Mouse (Mus musculus) limb, embryonic 10.5 days (tissue): ENCODE results near the gene Id2. TPM values are rescaled to one million over a fixed set of nuclear protein-coding genes. Genes with fewer than 3 reads are reported as not detected.
A peak's percentile ranks its signal among the peaks of the same experiment; 100 is the strongest.

ENCODE experiments used
- DNase-seq: peaks from one replicate; pipeline ENCODE4 v3.0.0-alpha.2; 2017; ENCODE audit warnings: low spot score
- H3K27ac ChIP-seq: fragments of 300-500 bp; sonication (generic); 2 replicates; pipeline ENCODE4 v1.5.1; 2016; ENCODE audit warnings: mild to moderate bottlenecking
- H3K27me3 ChIP-seq: fragments of 300-500 bp; sonication (generic); 2 replicates; pipeline ENCODE4 v1.6.1; 2016; ENCODE audit warnings: low read depth, mild to moderate bottlenecking; ENCODE audit not compliant: poor library complexity, severe bottlenecking
- H3K36me3 ChIP-seq: fragments of 300-500 bp; sonication (generic); 2 replicates; pipeline ENCODE4 v1.6.1; 2016; ENCODE audit warnings: mild to moderate bottlenecking, moderate library complexity
- H3K4me1 ChIP-seq: fragments of 300-500 bp; sonication (generic); 2 replicates; pipeline ENCODE4 v1.6.1; 2016
- H3K4me3 ChIP-seq: fragments of 300-500 bp; sonication (generic); 2 replicates; pipeline ENCODE4 v1.5.1; 2016; ENCODE audit warnings: mild to moderate bottlenecking, moderate library complexity
- H3K9me3 ChIP-seq: fragments of 300-500 bp; sonication (generic); replicated peaks from 2 replicates; pipeline ENCODE4 v1.6.1; 2016; ENCODE audit warnings: mild to moderate bottlenecking
- WGBS: fragments of 180-500 bp; shearing (Covaris S2); methylation state at CpG from one replicate; pipeline ENCODE4 v1.1.7; 2016; 5-methylcytosine and 5-hydroxymethylcytosine counted together
- polyA plus RNA-seq: library from polyadenylated mRNA; unstranded; fragments of >200 nt; fragmentation: Nextera tagmentation; extraction: Ambion mirVana; gene quantifications from 2 replicates; pipeline ENCODE4 v1.2.1, GENCODE M21; 2016

Id2 gene
- polyA plus RNA-seq, 1 experiment from 2014 or later = 313 TPM

GRCm38 (mm10) chr12:25100411-25101217, 3.7 kb upstream of the Id2 start:
- Histone ChIP-seq H3K4me1 (peaks cover 58% of the 10 kb centered on the region), H3K27ac (peak overlapping the region; percentile 99), H3K9me3 (no peaks in the 10 kb centered on the region), H3K4me3 (peak overlapping the region; percentile 79), H3K27me3 (no peaks in the 10 kb centered on the region), H3K36me3 (no peaks in the 10 kb centered on the region)
- DNase-seq = peak; percentile 89
- WGBS = under 1% methylated on average over 59 of the region's 59 CpGs

DNA sequence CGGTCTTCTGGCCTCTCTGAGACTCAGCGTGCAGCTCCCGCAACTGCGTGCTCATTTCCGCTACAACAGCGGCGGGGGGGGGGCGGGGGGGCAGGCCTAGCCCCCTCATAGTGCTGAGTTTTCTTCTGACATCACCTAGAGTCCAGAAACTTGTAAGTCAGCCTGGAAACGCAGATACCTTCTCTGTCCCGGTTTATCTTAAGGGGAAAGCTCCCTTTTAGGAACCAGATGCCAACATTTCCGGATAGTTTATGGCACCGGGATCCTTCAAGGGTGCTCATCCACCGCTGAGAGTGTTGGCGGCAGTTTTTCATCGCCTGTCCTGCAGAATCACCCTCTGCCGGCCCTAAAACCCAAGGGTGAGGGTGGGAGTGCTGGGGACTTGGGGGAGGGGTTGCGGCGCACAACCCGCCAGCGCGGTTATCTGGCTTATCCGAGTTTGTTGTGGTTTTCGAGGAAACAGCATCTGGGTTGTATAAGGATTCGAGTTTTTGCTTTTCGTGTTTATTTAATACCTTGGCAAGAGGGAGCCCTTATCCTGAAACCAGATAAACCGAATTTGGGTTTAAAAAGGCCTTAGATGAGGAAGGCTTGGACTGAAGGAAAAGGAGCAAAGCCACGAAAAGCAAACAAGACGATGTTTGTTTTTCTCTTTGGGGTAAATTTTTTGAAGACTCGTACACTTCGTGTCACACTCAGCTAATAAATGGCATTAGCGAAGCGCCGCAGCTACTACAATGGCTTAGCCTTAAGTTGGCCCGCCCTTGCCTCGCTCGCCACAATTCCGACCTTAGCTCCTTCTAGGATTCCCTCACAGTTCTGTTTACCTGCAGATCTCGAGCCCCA, 2.8 kb upstream of the Id2 start:
- Histone ChIP-seq H3K4me3 (peak overlapping the region; percentile 79), H3K4me1 (peaks cover 58% of the 10 kb centered on the region), H3K9me3 (no peaks in the 10 kb centered on the region), H3K36me3 (no peaks in the 10 kb centered on the region), H3K27ac (peak overlapping the region; percentile 99), H3K27me3 (no peaks in the 10 kb centered on the region)
- under 1% methylated on average over 38 of the region's 38 CpGs for WGBS
- DNase-seq = peak; percentile 74

DNA sequence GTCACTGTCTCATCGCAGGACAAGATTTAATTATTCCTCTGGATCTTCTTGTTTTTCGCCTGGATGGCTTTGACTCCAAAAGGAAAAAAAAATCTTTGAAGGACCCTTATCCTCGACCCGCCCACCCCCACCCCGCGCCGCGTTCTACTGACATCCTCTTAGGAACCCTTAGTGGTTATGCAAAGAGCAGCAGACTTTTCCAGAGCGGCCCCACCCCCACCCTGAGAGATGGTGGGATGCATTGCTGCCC, 2.3 kb upstream of the Id2 start:
- peak overlapping the region; percentile 99 for H3K27ac ChIP-seq
- peak; percentile 87 for DNase-seq
- 1% methylated on average over 9 of the region's 9 CpGs for WGBS
- no peaks in the 10 kb centered on the region for H3K9me3 ChIP-seq
- no peaks in the 10 kb centered on the region for H3K36me3 ChIP-seq
- H3K4me3 ChIP-seq = peak overlapping the region; percentile 79
- H3K4me1 ChIP-seq = peaks cover 58% of the 10 kb centered on the region
- H3K27me3 ChIP-seq = no peaks in the 10 kb centered on the region

- DNase-seq = peak; percentile 98
- Histone ChIP-seq H3K4me3 (peak overlapping the region; percentile 79), H3K36me3 (no peaks in the 10 kb centered on the region), H3K9me3 (no peaks in the 10 kb centered on the region), H3K4me1 (peaks cover 56% of the 10 kb centered on the region), H3K27me3 (no peaks in the 10 kb centered on the region), H3K27ac (peak overlapping the region; percentile 99)
- under 1% methylated on average over 59 of the region's 61 CpGs for WGBS
These were observed 1.8 kb upstream of the Id2 start for GRCm38 (mm10) chr12:25098561-25099312.

GRCm38 (mm10) chr12:25098161-25098550, 1.2 kb upstream of the Id2 start:
- Histone ChIP-seq H3K9me3 (no peaks in the 10 kb centered on the region), H3K4me1 (peaks cover 57% of the 10 kb centered on the region), H3K27me3 (no peaks in the 10 kb centered on the region), H3K36me3 (0 out of 2 replicates have a peak, but pooled peaks cover 1% of the 10 kb centered on the region), H3K4me3 (peak overlapping the region; percentile 79), H3K27ac (peak overlapping the region; percentile 99)
- DNase-seq = no peak
- 1% methylated on average over 10 of the region's 10 CpGs for WGBS

- H3K4me3 ChIP-seq = peak overlapping the region; percentile 79
- DNase-seq = peak; percentile 81
- peak overlapping the region; percentile 99 for H3K27ac ChIP-seq
- H3K9me3 ChIP-seq = no peaks in the 10 kb centered on the region
- peaks cover 61% of the 10 kb centered on the region for H3K4me1 ChIP-seq
- 1% methylated on average over 28 of the region's 28 CpGs for WGBS
- no peaks in the 10 kb centered on the region for H3K27me3 ChIP-seq
- H3K36me3 ChIP-seq = 0 out of 2 replicates have a peak, but pooled peaks cover 3% of the 10 kb centered on the region
These were observed 545 bp upstream of the Id2 start for GRCm38 (mm10) chr12:25097210-25098160.

DNA sequence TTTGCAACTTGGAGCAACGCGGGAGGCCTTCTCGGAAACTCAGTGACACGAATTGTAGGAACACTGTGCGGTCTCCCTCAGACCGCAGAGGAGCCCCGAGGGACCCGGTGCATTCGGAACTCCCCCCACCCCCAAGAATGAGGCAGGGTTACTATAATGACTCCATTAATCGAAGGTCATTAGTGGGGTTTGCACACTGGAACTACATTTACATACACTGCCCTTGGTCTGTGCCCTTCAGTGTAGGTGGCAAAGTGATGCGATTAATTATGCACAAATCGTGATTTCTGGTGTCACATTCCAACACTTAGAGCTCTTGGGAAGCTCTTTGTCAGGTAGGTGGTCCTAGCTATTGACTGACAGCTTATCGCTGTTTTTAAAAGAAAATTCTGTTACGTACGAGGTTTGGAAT, 294 bp downstream of the Id2 start:
- H3K4me3 ChIP-seq = peak overlapping the region; percentile 79
- no peak for DNase-seq
- under 1% methylated on average over 15 of the region's 15 CpGs for WGBS
- 0 out of 2 replicates have a peak, but pooled peaks cover 3% of the 10 kb centered on the region for H3K36me3 ChIP-seq
- H3K9me3 ChIP-seq = no peaks in the 10 kb centered on the region
- H3K27ac ChIP-seq = peak overlapping the region; percentile 99
- no peaks in the 10 kb centered on the region for H3K27me3 ChIP-seq
- H3K4me1 ChIP-seq = peaks cover 65% of the 10 kb centered on the region

- Histone ChIP-seq H3K27ac (peak overlapping the region; percentile 99), H3K27me3 (no peaks in the 10 kb centered on the region), H3K9me3 (no peaks in the 10 kb centered on the region), H3K4me1 (peaks cover 59% of the 10 kb centered on the region), H3K36me3 (0 out of 2 replicates have a peak, but pooled peaks cover 3% of the 10 kb centered on the region), H3K4me3 (peak overlapping the region; percentile 79)
- peak; percentile 96 for DNase-seq
- WGBS = under 1% methylated on average over 41 of the region's 41 CpGs
These were observed 833 bp downstream of the Id2 start for GRCm38 (mm10) chr12:25095974-25096639.

- Histone ChIP-seq H3K9me3 (no peaks in the 10 kb centered on the region), H3K36me3 (0 out of 2 replicates have a peak, but pooled peaks cover 3% of the 10 kb centered on the region), H3K4me3 (peak overlapping the region; percentile 79), H3K27me3 (no peaks in the 10 kb centered on the region), H3K27ac (peak overlapping the region; percentile 99), H3K4me1 (peaks cover 54% of the 10 kb centered on the region)
- WGBS = under 1% methylated on average over 19 of the region's 19 CpGs
- no peak for DNase-seq
These were observed 1.4 kb downstream of the Id2 start for GRCm38 (mm10) chr12:25095538-25095937.

DNA sequence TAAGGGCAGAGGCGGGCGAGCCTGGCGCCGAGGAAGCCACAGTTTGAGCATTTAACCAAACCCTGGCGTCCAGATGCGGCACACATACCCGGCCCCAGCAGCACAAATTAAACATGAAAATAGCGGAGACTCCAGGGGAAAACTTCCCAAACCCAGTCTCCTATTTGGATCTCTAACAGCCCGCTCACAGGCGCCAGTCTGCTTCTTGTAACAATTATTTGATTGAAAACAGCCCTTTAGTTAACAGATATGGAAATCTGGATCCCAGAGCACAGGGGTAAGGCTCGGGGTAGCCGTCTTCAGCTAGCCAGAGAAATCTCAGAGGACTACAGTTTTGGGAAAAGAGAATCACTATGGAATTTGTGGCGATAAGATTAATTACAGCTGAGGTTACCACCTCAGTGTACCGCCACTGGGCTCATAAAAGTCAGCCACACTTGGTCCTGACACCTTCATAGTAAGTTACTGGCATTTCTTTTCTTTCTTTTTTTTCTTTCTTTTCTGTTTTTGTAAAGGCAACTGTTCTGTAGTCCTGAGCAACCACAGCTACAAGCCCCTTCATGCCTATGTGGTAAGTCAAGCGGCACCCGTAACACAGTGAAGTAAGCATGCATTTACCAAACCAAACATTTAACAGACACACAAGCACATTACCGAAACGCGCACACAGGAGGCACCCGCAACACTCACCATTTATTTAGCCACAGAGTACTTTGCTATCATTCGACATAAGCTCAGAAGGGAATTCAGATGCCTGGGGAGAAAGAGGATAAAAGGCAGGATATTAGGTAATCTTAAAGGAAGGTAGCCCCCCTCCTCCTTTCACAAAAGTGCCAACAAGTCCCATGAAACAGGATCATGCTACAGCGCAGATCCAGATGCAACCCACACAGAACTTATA, 2.1 kb downstream of the Id2 start:
- H3K9me3 ChIP-seq = no peaks in the 10 kb centered on the region
- WGBS = under 1% methylated on average over 22 of the region's 22 CpGs
- DNase-seq = peak; percentile 62
- H3K27me3 ChIP-seq = no peaks in the 10 kb centered on the region
- H3K4me3 ChIP-seq = peak overlapping the region; percentile 79
- peak overlapping the region; percentile 99 for H3K27ac ChIP-seq
- peaks cover 57% of the 10 kb centered on the region for H3K4me1 ChIP-seq
- H3K36me3 ChIP-seq = 0 out of 2 replicates have a peak, but pooled peaks cover 3% of the 10 kb centered on the region
